Mouse (Mus musculus): ENCODE results near the gene Snrk. TPM values are rescaled to one million over a fixed set of nuclear protein-coding genes. Genes with fewer than 3 reads are reported as not detected.

Gene Snrk
- polyA plus RNA-seq (2016; fragmentation: Nextera tagmentation; extraction: Ambion mirVana), result 39.3 and 54.0 TPM in 2 replicates

- peak; percentile 95 for DNase-seq (ENCODE audit: low spot score)
- under 1% methylated on average over 43 of the region's 67 CpGs for WGBS
- Histone ChIP-seq H3K4me1 (peaks cover 15% of the 10 kb centered on the region), H3K4me3 (peak within 1 kb of the TSS; percentile 92), H3K36me3 (0 out of 2 replicates have a peak, but pooled peaks cover 3% of the 10 kb centered on the region), H3K9me3 (no peaks in the 10 kb centered on the region), H3K27me3 (ENCODE audit: insufficient read depth, poor library complexity, severe bottlenecking) (no peaks in the 10 kb centered on the region), H3K27ac (peak within 1 kb of the TSS; percentile 94)
These were observed at the start of gene Snrk for GRCm38 (mm10) chr9:122117112-122117616. TSS of gene Snrk (plus strand) at chr9:122117266.

- Histone ChIP-seq H3K9me3 (no peaks in the 10 kb centered on the region), H3K36me3 (no peaks in the 10 kb centered on the region), H3K4me3 (no peak overlapping the region), H3K27me3 (ENCODE audit: insufficient read depth, poor library complexity, severe bottlenecking) (no peaks in the 10 kb centered on the region), H3K27ac (peak overlapping the region; percentile 42; the same call in 1 of the 2 replicates), H3K4me1 (peaks cover 16% of the 10 kb centered on the region)
- WGBS, result 71% methylated on average over 2 of the region's 2 CpGs
- DNase-seq (ENCODE audit: low spot score), result no peak
These were observed 49.4 kb upstream of the Snrk start for GRCm38 (mm10) chr9:122067654-122068053.

GRCm38 (mm10) chr9:122069560-122070174 lies 47.4 kb upstream of the Snrk start:
- H3K9me3 ChIP-seq, result no peaks in the 10 kb centered on the region
- no peak for DNase-seq (ENCODE audit: low spot score)
- 69% methylated on average over 11 of the region's 11 CpGs for WGBS
- no peaks in the 10 kb centered on the region for H3K27me3 ChIP-seq (ENCODE audit: insufficient read depth, poor library complexity, severe bottlenecking)
- peaks cover 25% of the 10 kb centered on the region for H3K4me1 ChIP-seq
- no peaks in the 10 kb centered on the region for H3K36me3 ChIP-seq
- no peak overlapping the region for H3K27ac ChIP-seq
- no peak overlapping the region for H3K4me3 ChIP-seq

- Histone ChIP-seq H3K4me3 (no peak overlapping the region), H3K27ac (0 out of 2 replicates have a peak overlapping the region, but pooled peaks have one; percentile 6), H3K9me3 (no peaks in the 10 kb centered on the region), H3K27me3 (ENCODE audit: insufficient read depth, poor library complexity, severe bottlenecking) (no peaks in the 10 kb centered on the region), H3K4me1 (peaks cover 34% of the 10 kb centered on the region), H3K36me3 (no peaks in the 10 kb centered on the region)
- WGBS, result 39% methylated on average over 2 of the region's 2 CpGs
- DNase-seq (ENCODE audit: low spot score), result no peak
These were observed 43.1 kb upstream of the Snrk start for GRCm38 (mm10) chr9:122073980-122074379.

- H3K27ac ChIP-seq, result no peak overlapping the region
- peaks cover 33% of the 10 kb centered on the region for H3K4me1 ChIP-seq
These were observed 42.5 kb upstream of the Snrk start for GRCm38 (mm10) chr9:122074575-122074974.

GRCm38 (mm10) chr9:122078456-122078855 lies 38.6 kb upstream of the Snrk start:
- H3K27ac ChIP-seq, result no peak overlapping the region; the same call in 1 of the 2 replicates
- WGBS, result 42% methylated on average over 5 of the region's 5 CpGs

More at GRCm38 (mm10) chr9:122074575-122074974, 42.5 kb upstream of the Snrk start:
- 93% methylated on average over 13 of the region's 13 CpGs for WGBS
- DNase-seq (ENCODE audit: low spot score), result no peak
- no peaks in the 10 kb centered on the region for H3K9me3 ChIP-seq
- no peaks in the 10 kb centered on the region for H3K27me3 ChIP-seq (ENCODE audit: insufficient read depth, poor library complexity, severe bottlenecking)
- no peaks in the 10 kb centered on the region for H3K36me3 ChIP-seq
- no peak overlapping the region for H3K4me3 ChIP-seq

GRCm38 (mm10) chr9:122083698-122084097 lies 33.4 kb upstream of the Snrk start:
- WGBS, result 84% methylated on average over 4 of the region's 4 CpGs
- Histone ChIP-seq H3K9me3 (no peaks in the 10 kb centered on the region), H3K4me3 (no peak overlapping the region), H3K27ac (no peak overlapping the region), H3K36me3 (no peaks in the 10 kb centered on the region), H3K27me3 (ENCODE audit: insufficient read depth, poor library complexity, severe bottlenecking) (no peaks in the 10 kb centered on the region), H3K4me1 (peaks cover 7% of the 10 kb centered on the region; the same call in 1 of the 2 replicates)
- no peak for DNase-seq (ENCODE audit: low spot score)

More at GRCm38 (mm10) chr9:122078456-122078855, 38.6 kb upstream of the Snrk start:
- no peak for DNase-seq (ENCODE audit: low spot score)
- Histone ChIP-seq H3K36me3 (no peaks in the 10 kb centered on the region), H3K4me1 (peaks cover 23% of the 10 kb centered on the region), H3K27me3 (ENCODE audit: insufficient read depth, poor library complexity, severe bottlenecking) (no peaks in the 10 kb centered on the region), H3K4me3 (no peak overlapping the region), H3K9me3 (no peaks in the 10 kb centered on the region)

- no peaks in the 10 kb centered on the region for H3K36me3 ChIP-seq
- DNase-seq (ENCODE audit: low spot score), result no peak
- no peaks in the 10 kb centered on the region for H3K9me3 ChIP-seq
- no peak overlapping the region for H3K27ac ChIP-seq
- no peaks in the 10 kb centered on the region for H3K27me3 ChIP-seq (ENCODE audit: insufficient read depth, poor library complexity, severe bottlenecking)
- WGBS, result 31% methylated on average over 4 of the region's 4 CpGs
- peaks cover 2% of the 10 kb centered on the region; the same call in 1 of the 2 replicates for H3K4me1 ChIP-seq
- H3K4me3 ChIP-seq, result no peak overlapping the region
These were observed 32.9 kb upstream of the Snrk start for GRCm38 (mm10) chr9:122084175-122084574.

GRCm38 (mm10) chr9:122084636-122085035 lies 32.4 kb upstream of the Snrk start:
- H3K27ac ChIP-seq, result no peak overlapping the region; the same call in 1 of the 2 replicates
- H3K4me1 ChIP-seq, result no peaks in the 10 kb centered on the region; the same call in 1 of the 2 replicates
- no peaks in the 10 kb centered on the region for H3K36me3 ChIP-seq
- H3K27me3 ChIP-seq (ENCODE audit: insufficient read depth, poor library complexity, severe bottlenecking), result no peaks in the 10 kb centered on the region
- DNase-seq (ENCODE audit: low spot score), result no peak
- no peak overlapping the region for H3K4me3 ChIP-seq
- H3K9me3 ChIP-seq, result no peaks in the 10 kb centered on the region
- 68% methylated on average over 4 of the region's 4 CpGs for WGBS

- H3K9me3 ChIP-seq, result no peaks in the 10 kb centered on the region
- H3K4me1 ChIP-seq, result no peaks in the 10 kb centered on the region; the same call in 1 of the 2 replicates
- H3K4me3 ChIP-seq, result no peak overlapping the region
- H3K27me3 ChIP-seq (ENCODE audit: insufficient read depth, poor library complexity, severe bottlenecking), result no peaks in the 10 kb centered on the region
- no peak for DNase-seq (ENCODE audit: low spot score)
- no peaks in the 10 kb centered on the region for H3K36me3 ChIP-seq
- peak overlapping the region; percentile 23 for H3K27ac ChIP-seq
- 34% methylated on average over 6 of the region's 6 CpGs for whole genome bisulfite sequencing
These were observed 32.0 kb upstream of the Snrk start for GRCm38 (mm10) chr9:122085055-122085454.

GRCm38 (mm10) chr9:122085550-122086205 lies 31.4 kb upstream of the Snrk start:
- 78% methylated on average over 3 of the region's 3 CpGs for WGBS
- Histone ChIP-seq H3K4me3 (no peak overlapping the region), H3K36me3 (no peaks in the 10 kb centered on the region), H3K4me1 (no peaks in the 10 kb centered on the region; the same call in 1 of the 2 replicates), H3K27me3 (ENCODE audit: insufficient read depth, poor library complexity, severe bottlenecking) (no peaks in the 10 kb centered on the region), H3K9me3 (no peaks in the 10 kb centered on the region), H3K27ac (peak overlapping the region; percentile 23; the same call in 1 of the 2 replicates)
- no peak for DNase-seq (ENCODE audit: low spot score)

- H3K36me3 ChIP-seq, result no peaks in the 10 kb centered on the region
- no peak for DNase-seq (ENCODE audit: low spot score)
- H3K27me3 ChIP-seq (ENCODE audit: insufficient read depth, poor library complexity, severe bottlenecking), result no peaks in the 10 kb centered on the region
- H3K4me1 ChIP-seq, result peaks cover 10% of the 10 kb centered on the region
- H3K4me3 ChIP-seq, result no peak overlapping the region
- WGBS, result 85% methylated on average over 6 of the region's 6 CpGs
- H3K9me3 ChIP-seq, result no peaks in the 10 kb centered on the region
- H3K27ac ChIP-seq, result no peak overlapping the region
These were observed 30.0 kb upstream of the Snrk start for GRCm38 (mm10) chr9:122087086-122087485.

- no peaks in the 10 kb centered on the region for H3K9me3 ChIP-seq
- DNase-seq (ENCODE audit: low spot score), result no peak
- peaks cover 10% of the 10 kb centered on the region for H3K4me1 ChIP-seq
- WGBS, result 58% methylated on average over 7 of the region's 7 CpGs
- no peak overlapping the region for H3K27ac ChIP-seq
- no peaks in the 10 kb centered on the region for H3K27me3 ChIP-seq (ENCODE audit: insufficient read depth, poor library complexity, severe bottlenecking)
- H3K36me3 ChIP-seq, result no peaks in the 10 kb centered on the region
- H3K4me3 ChIP-seq, result no peak overlapping the region
These were observed 25.9 kb upstream of the Snrk start for GRCm38 (mm10) chr9:122091171-122091570.
